Mouse (Mus musculus) midbrain, embryonic 13.5 days (tissue): Measurements from ENCODE around the gene Zfp827. TPM values are rescaled to one million over a fixed set of nuclear protein-coding genes. Genes with fewer than 3 reads are reported as not detected.

ENCODE experiments used
- ATAC-seq: fragments of 200-750 bp; cut with Nextera tagmentation; 2 replicates; pipeline ENCODE4 v1.8.0; 2017; ENCODE audit warnings: mild to moderate bottlenecking, moderate TSS enrichment, moderate library complexity
- H3K27ac ChIP-seq: fragments of 300-500 bp; sonication (generic); 2 replicates; pipeline ENCODE4 v1.5.1; 2015; ENCODE audit warnings: inconsistent platforms, mild to moderate bottlenecking, moderate library complexity
- H3K27me3 ChIP-seq: fragments of 300-500 bp; sonication (generic); 2 replicates; pipeline ENCODE4 v1.6.1; 2015; ENCODE audit warnings: mild to moderate bottlenecking, inconsistent platforms
- H3K36me3 ChIP-seq: fragments of 300-500 bp; sonication (generic); 2 replicates; pipeline ENCODE4 v1.6.1; 2015; ENCODE audit warnings: mild to moderate bottlenecking, inconsistent platforms
- H3K4me1 ChIP-seq: fragments of 300-500 bp; sonication (generic); replicated peaks from 2 replicates; pipeline ENCODE4 v1.6.1; 2015; ENCODE audit warnings: inconsistent platforms
- H3K4me2 ChIP-seq: fragments of 300-500 bp; sonication (generic); replicated peaks from 2 replicates; pipeline ENCODE4 v1.6.1; 2015; ENCODE audit warnings: moderate library complexity, mild to moderate bottlenecking, inconsistent platforms
- H3K4me3 ChIP-seq: fragments of 300-500 bp; sonication (generic); replicated peaks from 2 replicates; pipeline ENCODE4 v1.5.1; 2015; ENCODE audit warnings: mild to moderate bottlenecking, inconsistent platforms
- H3K9ac ChIP-seq: fragments of 300-500 bp; sonication (generic); replicated peaks from 2 replicates; pipeline ENCODE4 v1.6.1; 2015; ENCODE audit warnings: mild to moderate bottlenecking, inconsistent platforms
- H3K9me3 ChIP-seq: fragments of 300-500 bp; sonication (generic); 2 replicates; pipeline ENCODE4 v1.6.1; 2016; ENCODE audit warnings: mild to moderate bottlenecking, inconsistent platforms
- WGBS: fragments of 180-500 bp; shearing (Covaris S2); methylation state at CpG from one replicate; pipeline ENCODE4 v1.1.7; 2015; 5-methylcytosine and 5-hydroxymethylcytosine counted together
- polyA plus RNA-seq: library from polyadenylated mRNA; unstranded; fragments of >200 nt; fragmentation: Nextera tagmentation; extraction: Ambion mirVana; gene quantifications from 2 replicates; pipeline ENCODE4 v1.2.1, GENCODE M21; 2015

The Zfp827 gene
- polyA plus RNA-seq, 1 experiment from 2014 or later: 14.6 TPM

DNA sequence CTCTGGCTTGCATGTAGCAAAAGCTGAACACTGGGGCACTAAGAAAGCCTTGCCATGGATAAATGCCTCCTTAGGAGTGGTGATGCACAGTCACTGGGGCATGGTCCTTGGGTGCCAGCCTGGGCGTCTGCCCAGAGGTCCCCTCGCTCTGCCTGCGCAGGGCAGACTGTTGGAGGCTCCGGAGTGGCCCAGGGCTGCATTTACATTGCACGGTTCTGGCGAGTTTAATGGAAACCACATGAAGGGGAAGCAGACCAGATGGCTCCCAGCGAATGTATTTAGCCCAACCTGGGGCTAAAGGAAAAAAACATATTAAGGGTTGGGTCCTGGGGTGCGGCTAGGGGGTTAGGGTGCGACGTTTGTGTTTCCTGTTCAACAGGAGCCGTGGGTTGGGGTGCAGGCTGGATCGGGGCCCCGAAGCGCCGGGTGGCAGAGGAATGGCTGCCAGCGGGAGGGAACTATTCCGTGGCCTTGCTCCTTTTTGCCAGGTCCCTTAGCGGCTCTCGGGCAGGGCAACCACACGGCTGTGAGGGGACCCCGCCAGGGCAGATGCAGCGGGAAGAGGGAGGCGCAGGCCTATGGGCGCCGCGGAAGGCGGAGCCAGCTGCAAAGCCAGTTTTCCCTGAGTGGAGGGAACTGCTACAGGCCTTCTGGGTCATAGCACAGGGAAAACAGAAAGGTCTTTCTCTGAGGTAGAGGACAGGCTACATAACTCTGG lies 181.6 kb downstream of the Zfp827 start:
- peaks cover 21% of the 10 kb centered on the region for H3K4me1 ChIP-seq
- peak overlapping the region; percentile 53 for H3K9ac ChIP-seq
- 3% methylated on average over 27 of the region's 27 CpGs for WGBS
- H3K27ac ChIP-seq: peak overlapping the region; percentile 40; the same call in 1 of the 2 replicates
- no peaks in the 10 kb centered on the region for H3K36me3 ChIP-seq
- H3K27me3 ChIP-seq: no peaks in the 10 kb centered on the region
- peak overlapping the region; percentile 60 for H3K4me2 ChIP-seq
- ATAC-seq: peak; percentile 86
- peak overlapping the region; percentile 36 for H3K4me3 ChIP-seq
- no peaks in the 10 kb centered on the region for H3K9me3 ChIP-seq

DNA sequence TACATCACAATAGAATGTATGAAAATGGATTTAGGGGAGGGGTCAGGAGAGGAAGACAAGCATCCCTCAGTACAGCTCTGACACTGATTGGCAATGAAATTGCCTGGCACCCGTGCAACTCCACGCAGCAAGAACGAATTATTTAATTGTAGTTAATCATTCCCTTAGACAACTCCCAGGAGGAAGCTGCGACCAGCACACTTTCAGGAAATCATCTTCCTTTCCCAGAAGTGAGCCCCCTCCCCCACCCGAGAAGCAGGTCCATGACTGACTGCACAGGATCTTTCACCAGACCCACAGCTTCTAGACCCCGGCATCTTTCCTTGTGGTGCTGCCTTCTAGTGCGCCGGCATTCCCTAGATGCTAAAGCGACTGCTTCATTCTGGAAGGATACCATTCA lies 183.4 kb downstream of the Zfp827 start:
- WGBS: 69% methylated on average over 9 of the region's 9 CpGs
- H3K4me1 ChIP-seq: peaks cover 21% of the 10 kb centered on the region

DNA sequence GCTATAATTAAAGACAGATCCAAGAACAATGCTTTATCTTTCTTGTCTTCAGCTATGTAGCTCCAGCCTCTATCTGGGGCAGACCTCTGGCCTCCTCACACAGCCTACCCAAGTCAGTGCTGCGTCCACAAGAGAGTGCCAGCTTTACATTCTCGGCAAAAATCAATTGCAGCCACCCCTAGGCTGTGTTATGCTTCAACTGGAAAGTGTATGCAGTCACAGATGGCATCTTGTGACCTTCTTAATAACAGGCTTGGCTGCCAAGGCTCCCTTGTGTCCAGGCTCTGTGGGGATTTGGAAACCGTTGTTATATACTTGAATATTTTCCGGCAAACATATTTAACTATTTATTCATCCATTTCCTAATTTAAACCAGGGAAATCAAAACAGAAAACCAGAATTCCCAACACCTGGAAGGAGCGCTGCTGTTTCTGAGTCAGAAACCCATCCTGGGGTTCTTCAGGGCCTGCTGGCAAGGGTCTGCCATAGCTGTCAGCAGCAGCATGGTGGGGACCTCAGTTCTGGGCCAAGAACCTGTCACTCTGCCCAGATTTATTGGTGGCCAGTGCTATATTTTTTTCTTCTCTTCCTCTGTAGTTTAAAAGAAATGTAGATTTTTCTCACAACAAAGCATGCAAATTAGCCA lies 194.0 kb downstream of the Zfp827 start:
- no peak overlapping the region for H3K27ac ChIP-seq
- no peak overlapping the region for H3K4me3 ChIP-seq
- no peak overlapping the region for H3K4me2 ChIP-seq
- H3K4me1 ChIP-seq: no peaks in the 10 kb centered on the region
- no peak overlapping the region for H3K9ac ChIP-seq
- H3K9me3 ChIP-seq: peaks cover 6% of the 10 kb centered on the region; the same call in 1 of the 2 replicates
- H3K27me3 ChIP-seq: no peaks in the 10 kb centered on the region
- no peaks in the 10 kb centered on the region for H3K36me3 ChIP-seq
- ATAC-seq: no peak
- 80% methylated on average over 5 of the region's 5 CpGs for WGBS

More for the DNA sequence above, 183.4 kb downstream of the Zfp827 start:
- Histone ChIP-seq H3K9ac (no peak overlapping the region), H3K4me3 (no peak overlapping the region), H3K4me2 (no peak overlapping the region), H3K27me3 (no peaks in the 10 kb centered on the region), H3K27ac (no peak overlapping the region), H3K36me3 (no peaks in the 10 kb centered on the region), H3K9me3 (no peaks in the 10 kb centered on the region)
- no peak for ATAC-seq

DNA sequence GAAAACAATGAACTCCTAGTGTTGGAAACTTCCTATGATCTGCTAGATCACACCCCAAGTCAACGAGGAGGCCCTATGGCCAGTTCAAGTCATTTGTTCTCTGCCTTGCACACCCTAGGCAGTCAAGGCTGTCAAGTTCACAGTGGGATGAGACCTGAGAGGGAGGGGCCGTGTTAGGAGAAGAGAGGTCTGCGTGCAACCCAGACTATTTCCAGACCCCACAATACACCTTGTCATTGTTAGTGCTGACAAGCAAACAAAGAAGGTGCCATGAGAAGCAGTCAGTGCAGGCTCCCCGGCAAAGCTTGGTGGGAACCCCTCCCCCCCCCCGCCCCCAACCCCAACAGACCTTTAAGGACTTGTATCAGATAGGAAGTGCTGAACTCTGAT lies 194.5 kb downstream of the Zfp827 start:
- WGBS: 77% methylated on average over 5 of the region's 5 CpGs
- H3K36me3 ChIP-seq: no peaks in the 10 kb centered on the region
- ATAC-seq: no peak
- H3K4me3 ChIP-seq: no peak overlapping the region
- no peaks in the 10 kb centered on the region for H3K27me3 ChIP-seq
- H3K4me1 ChIP-seq: no peaks in the 10 kb centered on the region
- H3K4me2 ChIP-seq: no peak overlapping the region
- H3K9ac ChIP-seq: no peak overlapping the region
- no peak overlapping the region for H3K27ac ChIP-seq
- peaks cover 6% of the 10 kb centered on the region; the same call in 1 of the 2 replicates for H3K9me3 ChIP-seq

GRCm38 (mm10) chr8:79224363-79224762 lies 196.1 kb downstream of the Zfp827 start:
- ATAC-seq: no peak

GRCm38 (mm10) chr8:79225586-79225985 lies 197.3 kb downstream of the Zfp827 start:
- H3K27ac ChIP-seq: no peak overlapping the region
- ATAC-seq: no peak
- no peaks in the 10 kb centered on the region for H3K4me1 ChIP-seq
- peaks cover 6% of the 10 kb centered on the region; the same call in 1 of the 2 replicates for H3K9me3 ChIP-seq
- 87% methylated on average over 7 of the region's 7 CpGs for whole genome bisulfite sequencing
- no peaks in the 10 kb centered on the region for H3K36me3 ChIP-seq
- no peak overlapping the region for H3K4me2 ChIP-seq
- no peak overlapping the region for H3K4me3 ChIP-seq
- no peak overlapping the region for H3K9ac ChIP-seq
- H3K27me3 ChIP-seq: no peaks in the 10 kb centered on the region

More at GRCm38 (mm10) chr8:79224363-79224762, 196.1 kb downstream of the Zfp827 start:
- H3K27me3 ChIP-seq: no peaks in the 10 kb centered on the region
- H3K4me3 ChIP-seq: no peak overlapping the region
- no peak overlapping the region for H3K27ac ChIP-seq
- no peaks in the 10 kb centered on the region for H3K36me3 ChIP-seq
- H3K4me1 ChIP-seq: no peaks in the 10 kb centered on the region
- peaks cover 6% of the 10 kb centered on the region; the same call in 1 of the 2 replicates for H3K9me3 ChIP-seq
- WGBS: 14% methylated on average over 9 of the region's 9 CpGs
- no peak overlapping the region for H3K9ac ChIP-seq
- H3K4me2 ChIP-seq: no peak overlapping the region

DNA sequence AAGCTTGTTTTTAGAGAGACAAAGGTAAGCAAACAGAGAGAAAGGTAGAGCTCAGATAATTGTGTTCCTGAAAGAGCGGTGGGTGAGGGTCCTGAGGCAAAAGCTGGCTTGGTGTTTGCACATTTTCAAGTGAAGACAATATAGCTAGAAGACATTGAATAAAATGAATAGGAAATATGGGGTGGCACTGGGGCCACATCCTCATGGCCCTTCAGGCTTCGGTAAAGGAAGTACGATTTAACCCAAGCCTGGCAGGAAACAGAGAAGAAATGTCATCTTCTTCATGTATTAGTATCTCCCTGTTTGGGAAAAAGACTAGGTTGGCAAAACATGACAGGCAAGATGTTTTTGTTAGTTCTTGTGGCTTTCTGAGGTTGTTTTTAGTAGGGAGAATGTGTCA lies 197.8 kb downstream of the Zfp827 start:
- Histone ChIP-seq H3K9ac (no peak overlapping the region), H3K4me3 (no peak overlapping the region), H3K36me3 (no peaks in the 10 kb centered on the region), H3K4me2 (no peak overlapping the region), H3K4me1 (no peaks in the 10 kb centered on the region), H3K9me3 (peaks cover 6% of the 10 kb centered on the region; the same call in 1 of the 2 replicates), H3K27me3 (no peaks in the 10 kb centered on the region), H3K27ac (no peak overlapping the region)
- ATAC-seq: no peak
- WGBS: 97% methylated on average over 3 of the region's 3 CpGs

GRCm38 (mm10) chr8:79227194-79227593 lies 199.0 kb downstream of the Zfp827 start:
- no peak overlapping the region for H3K4me3 ChIP-seq
- whole genome bisulfite sequencing: 80% methylated on average over 4 of the region's 4 CpGs
- no peaks in the 10 kb centered on the region for H3K4me1 ChIP-seq
- peaks cover 6% of the 10 kb centered on the region; the same call in 1 of the 2 replicates for H3K9me3 ChIP-seq
- no peak overlapping the region for H3K27ac ChIP-seq
- ATAC-seq: no peak
- H3K27me3 ChIP-seq: no peaks in the 10 kb centered on the region
- no peaks in the 10 kb centered on the region for H3K36me3 ChIP-seq
- no peak overlapping the region for H3K4me2 ChIP-seq
- H3K9ac ChIP-seq: no peak overlapping the region

- Histone ChIP-seq H3K27me3 (no peaks in the 10 kb centered on the region), H3K4me2 (no peak overlapping the region), H3K4me1 (no peaks in the 10 kb centered on the region), H3K27ac (no peak overlapping the region), H3K9me3 (peaks cover 6% of the 10 kb centered on the region; the same call in 1 of the 2 replicates), H3K4me3 (no peak overlapping the region), H3K9ac (no peak overlapping the region), H3K36me3 (no peaks in the 10 kb centered on the region)
- ATAC-seq: no peak
- WGBS: 96% methylated on average over 3 of the region's 3 CpGs
Measured at GRCm38 (mm10) chr8:79227916-79228315, 199.7 kb downstream of the Zfp827 start.

- Histone ChIP-seq H3K4me2 (no peak overlapping the region), H3K36me3 (no peaks in the 10 kb centered on the region), H3K9ac (no peak overlapping the region), H3K27ac (no peak overlapping the region), H3K4me3 (no peak overlapping the region), H3K9me3 (peaks cover 6% of the 10 kb centered on the region; the same call in 1 of the 2 replicates), H3K27me3 (no peaks in the 10 kb centered on the region), H3K4me1 (no peaks in the 10 kb centered on the region)
- WGBS: 92% methylated on average over 8 of the region's 8 CpGs
- no peak for ATAC-seq
Measured at GRCm38 (mm10) chr8:79229266-79229888, 201.1 kb downstream of the Zfp827 start.

- Histone ChIP-seq H3K9me3 (no peaks in the 10 kb centered on the region), H3K36me3 (no peaks in the 10 kb centered on the region), H3K27me3 (no peaks in the 10 kb centered on the region), H3K4me3 (no peak overlapping the region), H3K4me1 (no peaks in the 10 kb centered on the region), H3K9ac (no peak overlapping the region), H3K27ac (no peak overlapping the region), H3K4me2 (no peak overlapping the region)
- ATAC-seq: no peak
- 76% methylated on average over 3 of the region's 3 CpGs for WGBS
Measured at GRCm38 (mm10) chr8:79239320-79239719, 211.1 kb downstream of the Zfp827 start.

DNA sequence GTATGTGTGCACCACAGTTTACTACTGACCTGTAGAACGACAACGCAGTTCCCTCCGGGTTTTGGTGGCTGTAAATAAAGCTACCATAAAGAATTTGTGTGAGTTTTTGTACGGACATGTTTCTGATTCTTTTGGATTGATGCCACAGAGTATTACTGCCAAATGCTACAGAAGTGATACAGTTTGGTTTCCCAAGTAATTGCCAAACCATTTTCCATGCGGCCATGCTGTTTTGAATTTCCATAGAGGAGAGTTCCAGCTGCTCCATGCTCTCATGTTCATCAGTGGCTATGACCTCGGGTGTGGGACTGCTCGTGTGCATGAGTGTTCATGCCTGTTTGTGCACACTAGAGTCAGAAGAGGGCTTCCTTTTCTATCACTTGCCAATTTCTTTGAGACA lies 211.8 kb downstream of the Zfp827 start:
- no peak overlapping the region for H3K27ac ChIP-seq
- no peak overlapping the region for H3K4me2 ChIP-seq
- WGBS: 90% methylated on average over 7 of the region's 7 CpGs
- H3K9ac ChIP-seq: no peak overlapping the region
- ATAC-seq: no peak
- H3K27me3 ChIP-seq: no peaks in the 10 kb centered on the region
- H3K4me3 ChIP-seq: no peak overlapping the region
- no peaks in the 10 kb centered on the region for H3K9me3 ChIP-seq
- H3K36me3 ChIP-seq: no peaks in the 10 kb centered on the region
- H3K4me1 ChIP-seq: no peaks in the 10 kb centered on the region
